Mouse (Mus musculus): Measurements from ENCODE around the gene Cxcr3. TPM values are rescaled to one million over a fixed set of nuclear protein-coding genes. Genes with fewer than 3 reads are reported as not detected.
A peak's percentile ranks its signal among the peaks of the same experiment; 100 is the strongest.

Gene Cxcr3
- polyA plus RNA-seq (2014; fragmentation: Nextera tagmentation; extraction: Ambion mirVana) = 0.17 TPM in 1 of 2 replicates, not detected in the other

DNA sequence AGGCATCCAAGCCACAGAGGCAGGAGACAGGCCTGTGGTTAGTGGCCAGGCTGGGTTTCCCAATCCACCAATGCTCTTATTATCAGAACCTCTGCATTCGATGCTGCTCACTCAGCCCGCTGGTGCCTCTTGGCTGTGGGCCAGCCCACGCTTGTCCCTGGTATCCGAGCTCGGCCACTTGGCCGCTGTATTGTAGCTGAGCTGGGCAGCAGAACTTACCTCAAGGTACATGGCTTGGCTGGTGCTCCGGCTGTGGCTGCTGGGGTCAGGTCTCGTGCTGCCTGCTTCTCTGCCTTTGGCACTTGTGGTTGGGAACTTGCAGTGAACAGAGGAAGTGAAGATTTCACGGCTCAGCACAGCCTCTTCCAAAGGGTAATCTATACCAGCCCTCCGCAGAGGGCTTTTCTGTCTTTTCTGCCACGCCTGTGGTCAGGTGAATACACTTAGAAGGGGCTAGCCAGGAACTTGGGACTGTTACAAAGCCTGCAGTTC is at the start of gene Cxcr3:
TSS of gene Cxcr3 (minus strand) at position 442 of the 492 bp plus-strand sequence.
- ATAC-seq (no peak), DNase-seq (ENCODE audit: low spot score) (no peak)
- H3K27ac ChIP-seq (ENCODE audit: low read depth, low read length) = no peak within 1 kb of the TSS
- H3K27me3 ChIP-seq (replicated peaks; ENCODE audit: control insufficient read depth, insufficient read depth, low read length) = no peaks in the 10 kb centered on the region
- no peaks in the 10 kb centered on the region for H3K9me3 ChIP-seq (replicated peaks; ENCODE audit: control insufficient read depth, low read length)
- no peaks in the 10 kb centered on the region for H3K36me3 ChIP-seq (ENCODE audit: control insufficient read depth, insufficient read depth, low read length)
- 63% methylated on average over 11 of the region's 11 CpGs for whole genome bisulfite sequencing
- H3K4me2 ChIP-seq (ENCODE audit: low read length) = no peak within 1 kb of the TSS
- no peak within 1 kb of the TSS for H3K9ac ChIP-seq (ENCODE audit: low read length)
- H3K4me3 ChIP-seq (ENCODE audit: low read depth, low read length) = no peak within 1 kb of the TSS
- H3K4me1 ChIP-seq (ENCODE audit: control insufficient read depth, insufficient read depth, low read length) = no peaks in the 10 kb centered on the region

- Histone ChIP-seq H3K36me3 (ENCODE audit: control insufficient read depth, insufficient read depth, low read length) (no peaks in the 10 kb centered on the region), H3K4me3 (ENCODE audit: low read depth, low read length) (no peak overlapping the region), H3K27me3 (replicated peaks; ENCODE audit: control insufficient read depth, insufficient read depth, low read length) (no peaks in the 10 kb centered on the region), H3K4me1 (ENCODE audit: control insufficient read depth, insufficient read depth, low read length) (no peaks in the 10 kb centered on the region), H3K4me2 (ENCODE audit: low read length) (no peak overlapping the region), H3K9ac (ENCODE audit: low read length) (no peak overlapping the region), H3K9me3 (replicated peaks; ENCODE audit: control insufficient read depth, low read length) (no peaks in the 10 kb centered on the region), H3K27ac (ENCODE audit: low read depth, low read length) (no peak overlapping the region)
- ATAC-seq (no peak), DNase-seq (ENCODE audit: low spot score) (peak; percentile 63)
- 40% methylated on average over 5 of the region's 5 CpGs for WGBS
Observed at GRCm38 (mm10) chrX:101772035-101772434, 38.0 kb upstream of the Cxcr3 start.

DNA sequence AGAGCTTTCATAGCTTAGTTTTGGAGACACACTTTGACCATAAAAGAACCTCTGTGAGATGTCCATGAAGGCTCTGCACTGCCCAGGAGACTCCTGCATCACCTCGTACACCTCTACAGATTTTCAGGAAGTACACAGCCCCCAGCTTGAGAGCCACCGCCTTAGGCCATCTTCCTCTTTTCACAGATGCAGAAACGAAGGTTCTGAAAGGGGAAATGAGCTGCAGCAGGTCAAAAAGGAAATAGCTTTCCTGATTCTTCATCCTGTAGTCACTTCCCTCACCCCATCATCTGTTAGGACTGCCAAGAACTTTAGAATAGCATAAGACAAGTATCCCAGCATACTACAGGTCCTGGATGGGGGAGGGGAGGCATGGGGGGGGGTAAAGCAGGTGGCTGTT is 36.2 kb upstream of the Cxcr3 start:
- Histone ChIP-seq H3K4me3 (ENCODE audit: low read depth, low read length) (no peak overlapping the region), H3K4me1 (ENCODE audit: control insufficient read depth, insufficient read depth, low read length) (no peaks in the 10 kb centered on the region), H3K9me3 (replicated peaks; ENCODE audit: control insufficient read depth, low read length) (no peaks in the 10 kb centered on the region), H3K27ac (ENCODE audit: low read depth, low read length) (no peak overlapping the region), H3K36me3 (ENCODE audit: control insufficient read depth, insufficient read depth, low read length) (no peaks in the 10 kb centered on the region), H3K4me2 (ENCODE audit: low read length) (no peak overlapping the region), H3K9ac (ENCODE audit: low read length) (no peak overlapping the region), H3K27me3 (replicated peaks; ENCODE audit: control insufficient read depth, insufficient read depth, low read length) (no peaks in the 10 kb centered on the region)
- ATAC-seq (no peak), DNase-seq (ENCODE audit: low spot score) (no peak)
- 66% methylated on average over 3 of the region's 3 CpGs for WGBS

GRCm38 (mm10) chrX:101769478-101769877 is 35.4 kb upstream of the Cxcr3 start:
- no peak for ATAC-seq
- Histone ChIP-seq H3K4me2 (ENCODE audit: low read length) (no peak overlapping the region), H3K9me3 (replicated peaks; ENCODE audit: control insufficient read depth, low read length) (no peaks in the 10 kb centered on the region), H3K27me3 (replicated peaks; ENCODE audit: control insufficient read depth, insufficient read depth, low read length) (no peaks in the 10 kb centered on the region), H3K4me1 (ENCODE audit: control insufficient read depth, insufficient read depth, low read length) (no peaks in the 10 kb centered on the region), H3K27ac (ENCODE audit: low read depth, low read length) (no peak overlapping the region), H3K4me3 (ENCODE audit: low read depth, low read length) (no peak overlapping the region), H3K36me3 (ENCODE audit: control insufficient read depth, insufficient read depth, low read length) (no peaks in the 10 kb centered on the region), H3K9ac (ENCODE audit: low read length) (no peak overlapping the region)
- 36% methylated on average over 2 of the region's 2 CpGs for WGBS
- no peak for DNase-seq (ENCODE audit: low spot score)

GRCm38 (mm10) chrX:101767280-101767679 is 33.2 kb upstream of the Cxcr3 start:
- Histone ChIP-seq H3K27me3 (replicated peaks; ENCODE audit: control insufficient read depth, insufficient read depth, low read length) (no peaks in the 10 kb centered on the region), H3K27ac (ENCODE audit: low read depth, low read length) (no peak overlapping the region), H3K9me3 (replicated peaks; ENCODE audit: control insufficient read depth, low read length) (no peaks in the 10 kb centered on the region), H3K4me2 (ENCODE audit: low read length) (no peak overlapping the region), H3K9ac (ENCODE audit: low read length) (no peak overlapping the region), H3K4me3 (ENCODE audit: low read depth, low read length) (no peak overlapping the region), H3K4me1 (ENCODE audit: control insufficient read depth, insufficient read depth, low read length) (no peaks in the 10 kb centered on the region), H3K36me3 (ENCODE audit: control insufficient read depth, insufficient read depth, low read length) (no peaks in the 10 kb centered on the region)
- ATAC-seq = no peak
- 76% methylated on average over 7 of the region's 7 CpGs for WGBS
- no peak for DNase-seq (ENCODE audit: low spot score)

- H3K36me3 ChIP-seq (ENCODE audit: control insufficient read depth, insufficient read depth, low read length) = no peaks in the 10 kb centered on the region
- ATAC-seq = no peak
- DNase-seq (ENCODE audit: low spot score) = no peak
- WGBS = 89% methylated on average over 4 of the region's 4 CpGs
- H3K4me1 ChIP-seq (ENCODE audit: control insufficient read depth, insufficient read depth, low read length) = no peaks in the 10 kb centered on the region
- H3K27me3 ChIP-seq (replicated peaks; ENCODE audit: control insufficient read depth, insufficient read depth, low read length) = no peaks in the 10 kb centered on the region
- H3K9ac ChIP-seq (ENCODE audit: low read length) = no peak overlapping the region
- H3K4me2 ChIP-seq (ENCODE audit: low read length) = no peak overlapping the region
- H3K9me3 ChIP-seq (replicated peaks; ENCODE audit: control insufficient read depth, low read length) = no peaks in the 10 kb centered on the region
- H3K4me3 ChIP-seq (ENCODE audit: low read depth, low read length) = no peak overlapping the region
- no peak overlapping the region for H3K27ac ChIP-seq (ENCODE audit: low read depth, low read length)
Observed at GRCm38 (mm10) chrX:101765111-101765510, 31.0 kb upstream of the Cxcr3 start.

DNA sequence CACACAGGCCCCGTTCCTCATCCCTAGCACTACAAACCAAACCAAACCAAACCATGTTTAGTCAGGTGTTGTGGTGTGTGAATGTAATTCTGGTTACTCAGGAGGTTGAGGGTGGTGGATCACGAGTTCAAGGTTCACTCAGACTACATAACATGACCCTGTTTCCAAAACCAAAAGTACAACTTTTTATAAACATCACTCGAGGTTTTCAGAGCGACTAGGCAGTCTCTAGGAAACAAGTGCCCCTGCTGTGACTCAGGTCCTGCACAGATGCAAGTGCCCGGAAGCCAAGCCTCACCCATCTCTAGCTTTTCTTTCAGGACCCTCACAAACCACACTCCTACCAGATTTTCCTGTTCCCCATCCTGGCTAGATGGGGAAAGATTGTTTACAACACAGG is 30.6 kb upstream of the Cxcr3 start:
- 74% methylated on average over 5 of the region's 5 CpGs for WGBS
- Histone ChIP-seq H3K36me3 (ENCODE audit: control insufficient read depth, insufficient read depth, low read length) (no peaks in the 10 kb centered on the region), H3K4me3 (ENCODE audit: low read depth, low read length) (no peak overlapping the region), H3K4me2 (ENCODE audit: low read length) (no peak overlapping the region), H3K9me3 (replicated peaks; ENCODE audit: control insufficient read depth, low read length) (no peaks in the 10 kb centered on the region), H3K4me1 (ENCODE audit: control insufficient read depth, insufficient read depth, low read length) (no peaks in the 10 kb centered on the region), H3K27me3 (replicated peaks; ENCODE audit: control insufficient read depth, insufficient read depth, low read length) (no peaks in the 10 kb centered on the region), H3K9ac (ENCODE audit: low read length) (no peak overlapping the region), H3K27ac (ENCODE audit: low read depth, low read length) (no peak overlapping the region)
- ATAC-seq = no peak
- no peak for DNase-seq (ENCODE audit: low spot score)

GRCm38 (mm10) chrX:101754478-101754877 is 20.4 kb upstream of the Cxcr3 start:
- no peaks in the 10 kb centered on the region for H3K4me1 ChIP-seq (ENCODE audit: control insufficient read depth, insufficient read depth, low read length)
- 0 out of 2 replicates have a peak, but pooled peaks cover 3% of the 10 kb centered on the region for H3K27me3 ChIP-seq (replicated peaks; ENCODE audit: control insufficient read depth, insufficient read depth, low read length)
- no peak overlapping the region for H3K27ac ChIP-seq (ENCODE audit: low read depth, low read length)
- 70% methylated on average over 5 of the region's 5 CpGs for WGBS
- H3K4me2 ChIP-seq (ENCODE audit: low read length) = no peak overlapping the region
- H3K4me3 ChIP-seq (ENCODE audit: low read depth, low read length) = no peak overlapping the region
- peak; percentile 42 for DNase-seq (ENCODE audit: low spot score)
- H3K9me3 ChIP-seq (replicated peaks; ENCODE audit: control insufficient read depth, low read length) = no peaks in the 10 kb centered on the region
- H3K36me3 ChIP-seq (ENCODE audit: control insufficient read depth, insufficient read depth, low read length) = no peaks in the 10 kb centered on the region
- H3K9ac ChIP-seq (ENCODE audit: low read length) = no peak overlapping the region
- no peak for ATAC-seq

- ATAC-seq (peak; percentile 29; the same call in 1 of the 2 replicates), DNase-seq (ENCODE audit: low spot score) (peak; percentile 14)
- Histone ChIP-seq H3K4me2 (ENCODE audit: low read length) (no peak overlapping the region), H3K27ac (ENCODE audit: low read depth, low read length) (no peak overlapping the region), H3K9ac (ENCODE audit: low read length) (no peak overlapping the region), H3K36me3 (ENCODE audit: control insufficient read depth, insufficient read depth, low read length) (no peaks in the 10 kb centered on the region), H3K9me3 (replicated peaks; ENCODE audit: control insufficient read depth, low read length) (no peaks in the 10 kb centered on the region), H3K4me3 (ENCODE audit: low read depth, low read length) (no peak overlapping the region), H3K4me1 (ENCODE audit: control insufficient read depth, insufficient read depth, low read length) (no peaks in the 10 kb centered on the region), H3K27me3 (replicated peaks; ENCODE audit: control insufficient read depth, insufficient read depth, low read length) (0 out of 2 replicates have a peak, but pooled peaks cover 3% of the 10 kb centered on the region)
- 41% methylated on average over 4 of the region's 4 CpGs for WGBS
Observed at GRCm38 (mm10) chrX:101750144-101750543, 16.1 kb upstream of the Cxcr3 start.
